Mouse (Mus musculus) heart, adult 2 months (tissue): Measurements from ENCODE around the gene Dis3l2.

Source experiments
- CTCF ChIP-seq: fragments of 200-600 bp; IDR thresholded peaks from 2 replicates; pipeline ENCODE4 v1.8.1; 2022; ENCODE audit warnings: antibody characterized with exemption, mild to moderate bottlenecking, moderate library complexity
- EP300 ChIP-seq: fragments of 200-500 bp; IDR thresholded peaks from 2 replicates; pipeline ENCODE4 v1.6.1; 2011; ENCODE audit warnings: low read depth, low read length, control low read depth; ENCODE audit not compliant: insufficient read depth

GRCm38 (mm10) chr1:86879547-86879946 lies 175.9 kb downstream of the Dis3l2 start:
- TF ChIP-seq CTCF (no peak), EP300 (no peak)
